In the genomic region with DNA sequence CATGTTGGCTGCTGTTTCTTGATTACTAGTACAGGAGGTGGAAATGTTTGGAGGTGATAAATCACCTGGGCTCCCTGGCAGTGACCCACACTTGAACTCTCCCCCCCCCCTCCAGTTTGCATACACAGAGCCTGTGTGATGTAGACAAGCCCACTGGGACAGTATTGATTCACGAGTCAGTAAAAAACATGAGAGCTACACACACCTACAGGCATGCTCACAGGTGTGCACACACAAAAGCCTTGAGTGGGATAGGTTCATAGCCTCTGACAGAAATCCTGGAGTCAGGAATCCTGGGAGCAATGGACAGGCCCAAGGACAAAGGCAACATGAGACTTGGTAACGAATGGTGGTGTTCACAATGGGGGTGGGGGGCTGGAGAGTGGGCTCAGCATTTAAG, we compare ENCODE assay signal across 11 mouse cellular contexts. TPM values are rescaled to one million over a fixed set of nuclear protein-coding genes. Genes with fewer than 3 reads are reported as not detected.
DNase-seq lines count a peak whose midpoint lies in the region; ATAC-seq and TF ChIP-seq lines count a peak whose summit lies in the region.
"Had no signal": no experiment of that assay in that cellular context is flagged by ENCODE, and none has a peak within 500 bp of the region (broad histone marks: within the 10 kb centered on the region; RNA-seq: fewer than 3 reads in every experiment).

No protein-coding gene starts in this region.

- WGBS in hindbrain, embryonic 12.5 days, result 64% methylated on average over 2 of the region's 2 CpGs
- 62% methylated on average over 2 of the region's 2 CpGs for WGBS in hindbrain, embryonic 13.5 days
- 36% methylated on average over 2 of the region's 2 CpGs for WGBS in lung, embryonic 16.5 days
- 53% methylated on average over 2 of the region's 2 CpGs for WGBS in lung, adult 2 months
- 30% methylated on average over 2 of the region's 2 CpGs for WGBS in stomach, postnatal 0 days

- TF ChIP-seq EP300 in stomach, postnatal 0 days (optimal IDR thresholded peaks at IDR 0.05), result no peak

- H3K36me3 ChIP-seq in hindbrain, embryonic 12.5 days, result peaks cover 4% of the 10 kb centered on the region; the same call in 1 of the 2 replicates
- H3K36me3 ChIP-seq in hindbrain, embryonic 13.5 days, result no peaks in the 10 kb centered on the region
- H3K36me3 ChIP-seq in lung, embryonic 16.5 days (ENCODE audit: control insufficient read depth, insufficient read depth, low read length), result no peaks in the 10 kb centered on the region
- no peaks in the 10 kb centered on the region for H3K36me3 ChIP-seq in stomach, postnatal 0 days (ENCODE audit: control insufficient read depth, insufficient read depth, low read length)
- H3K36me3 ChIP-seq: forebrain, embryonic 15.5 days; hindbrain, embryonic 15.5 days; liver, embryonic 15.5 days had no signal

- no peak for DNase-seq in lung, adult 2 months
- peak; percentile 43 for DNase-seq in stomach, postnatal 0 days (ENCODE audit: low spot score)
- DNase-seq in layer of hippocampus, postnatal 36 days, result no peak
- DNase-seq: cerebellum, postnatal 14 days had no signal

- H3K4me3 ChIP-seq in hindbrain, embryonic 12.5 days, result no peak overlapping the region
- no peak overlapping the region for H3K4me3 ChIP-seq in hindbrain, embryonic 13.5 days
- H3K4me3 ChIP-seq in lung, embryonic 16.5 days (ENCODE audit: low read length), result no peak overlapping the region
- no peak overlapping the region for H3K4me3 ChIP-seq in lung, adult 2 months (replicated peaks; ENCODE audit: extremely low read depth, low read depth, low read length)
- no peak overlapping the region for H3K4me3 ChIP-seq in embryonic fibroblast, embryonic 13.5 days (ENCODE audit: insufficient read depth, low read length)
- H3K4me3 ChIP-seq in stomach, postnatal 0 days (ENCODE audit: low read depth, low read length), result no peak overlapping the region
- H3K4me3 ChIP-seq: forebrain, embryonic 15.5 days; hindbrain, embryonic 15.5 days; liver, embryonic 15.5 days had no signal

- no peak overlapping the region for H3K27ac ChIP-seq in hindbrain, embryonic 12.5 days
- no peak overlapping the region for H3K27ac ChIP-seq in hindbrain, embryonic 13.5 days
- peak overlapping the region; percentile 91 for H3K27ac ChIP-seq in lung, embryonic 16.5 days (ENCODE audit: low read length)
- H3K27ac ChIP-seq in embryonic fibroblast, embryonic 13.5 days (ENCODE audit: insufficient read depth, low read length), result peak overlapping the region; percentile 50
- H3K27ac ChIP-seq in stomach, postnatal 0 days (replicated peaks), result peak overlapping the region; percentile 72
- H3K27ac ChIP-seq: forebrain, embryonic 15.5 days; hindbrain, embryonic 15.5 days; liver, embryonic 15.5 days had no signal

- TF ChIP-seq POLR2A in lung, adult 2 months (IDR thresholded peaks at IDR 0.05; ENCODE audit: borderline replicate concordance, extremely low read depth, low read depth, low read length), result no peak
- TF ChIP-seq POLR2A in embryonic fibroblast, embryonic 13.5 days (IDR thresholded peaks at IDR 0.05; ENCODE audit: low read depth, low read length), result no peak

- no peak overlapping the region for H3K9ac ChIP-seq in hindbrain, embryonic 12.5 days
- H3K9ac ChIP-seq in hindbrain, embryonic 13.5 days, result no peak overlapping the region
- peak overlapping the region; percentile 3; the same call in 1 of the 2 replicates for H3K9ac ChIP-seq in lung, embryonic 16.5 days (ENCODE audit: low read length)
- H3K9ac ChIP-seq in stomach, postnatal 0 days (ENCODE audit: low read length), result no peak overlapping the region
- H3K9ac ChIP-seq: forebrain, embryonic 15.5 days; hindbrain, embryonic 15.5 days; liver, embryonic 15.5 days had no signal

- H3K27me3 ChIP-seq in hindbrain, embryonic 12.5 days, result no peaks in the 10 kb centered on the region
- no peaks in the 10 kb centered on the region for H3K27me3 ChIP-seq in hindbrain, embryonic 13.5 days
- H3K27me3 ChIP-seq in lung, embryonic 16.5 days (ENCODE audit: control insufficient read depth, insufficient read depth, low read depth, low read length), result no peaks in the 10 kb centered on the region
- H3K27me3 ChIP-seq in stomach, postnatal 0 days (ENCODE audit: control insufficient read depth, insufficient read depth, low read length), result no peaks in the 10 kb centered on the region
- H3K27me3 ChIP-seq: forebrain, embryonic 15.5 days; hindbrain, embryonic 15.5 days; liver, embryonic 15.5 days had no signal

- H3K4me2 ChIP-seq in hindbrain, embryonic 12.5 days (replicated peaks), result no peak overlapping the region
- no peak overlapping the region for H3K4me2 ChIP-seq in hindbrain, embryonic 13.5 days
- peak overlapping the region; percentile 21; the same call in 1 of the 2 replicates for H3K4me2 ChIP-seq in lung, embryonic 16.5 days (ENCODE audit: low read depth, low read length)
- H3K4me2 ChIP-seq in stomach, postnatal 0 days (replicated peaks; ENCODE audit: low read depth), result no peak overlapping the region
- H3K4me2 ChIP-seq: forebrain, embryonic 15.5 days; hindbrain, embryonic 15.5 days; liver, embryonic 15.5 days had no signal

- no peaks in the 10 kb centered on the region for H3K9me3 ChIP-seq in hindbrain, embryonic 12.5 days (replicated peaks)
- H3K9me3 ChIP-seq in hindbrain, embryonic 13.5 days, result no peaks in the 10 kb centered on the region
- no peaks in the 10 kb centered on the region for H3K9me3 ChIP-seq in lung, embryonic 16.5 days (ENCODE audit: control insufficient read depth, low read length)
- no peaks in the 10 kb centered on the region for H3K9me3 ChIP-seq in stomach, postnatal 0 days (ENCODE audit: control insufficient read depth, low read length)
- H3K9me3 ChIP-seq: forebrain, embryonic 15.5 days; hindbrain, embryonic 15.5 days; liver, embryonic 15.5 days had no signal

- ATAC-seq in hindbrain, embryonic 12.5 days (ENCODE audit: low FRiP score), result 0 out of 2 replicates have a peak, but pooled peaks have one; percentile 27
- no peak for ATAC-seq in hindbrain, embryonic 13.5 days (ENCODE audit: low FRiP score)
- no peak for ATAC-seq in lung, embryonic 16.5 days (ENCODE audit: low read depth)
- ATAC-seq in stomach, postnatal 0 days (ENCODE audit: low FRiP score, low TSS enrichment), result peak; percentile 72
- ATAC-seq: forebrain, embryonic 15.5 days had no signal

- peaks cover 40% of the 10 kb centered on the region for H3K4me1 ChIP-seq in hindbrain, embryonic 12.5 days
- H3K4me1 ChIP-seq in hindbrain, embryonic 13.5 days (replicated peaks), result peaks cover 50% of the 10 kb centered on the region
- H3K4me1 ChIP-seq in lung, embryonic 16.5 days (replicated peaks; ENCODE audit: control insufficient read depth, insufficient read depth, low read length), result peaks cover 53% of the 10 kb centered on the region
- peaks cover 11% of the 10 kb centered on the region for H3K4me1 ChIP-seq in lung, adult 2 months (ENCODE audit: control insufficient read depth, insufficient read depth, low read length)
- peaks cover 24% of the 10 kb centered on the region for H3K4me1 ChIP-seq in embryonic fibroblast, embryonic 13.5 days (ENCODE audit: control insufficient read depth, insufficient read depth, low read length)
- H3K4me1 ChIP-seq in stomach, postnatal 0 days (replicated peaks; ENCODE audit: control insufficient read depth, insufficient read depth), result 0 out of 2 replicates have a peak, but pooled peaks cover 10% of the 10 kb centered on the region

- TF ChIP-seq CTCF in lung, adult 2 months (IDR thresholded peaks at IDR 0.05; ENCODE audit: insufficient read depth, low read length), result no peak
- no peak for TF ChIP-seq CTCF in embryonic fibroblast, embryonic 13.5 days (IDR thresholded peaks at IDR 0.05; ENCODE audit: borderline replicate concordance, insufficient read depth, low read length)
- TF ChIP-seq CTCF in stomach, postnatal 0 days (IDR thresholded peaks at IDR 0.05; ENCODE audit: low read depth), result no peak

RNA-seq across cellular contexts. Expression of a gene that starts 17.1 kb away (rescaled TPM):
- polyA plus RNA-seq in hindbrain, embryonic 12.5 days (2016; fragmentation: Nextera tagmentation; extraction: Ambion mirVana), result 80.9 and 81.9 TPM in 2 replicates
- 39.9 and 40.7 TPM in 2 replicates for polyA plus RNA-seq in hindbrain, embryonic 13.5 days (2015; fragmentation: Nextera tagmentation; extraction: Ambion mirVana)
- 141 and 143 TPM in 2 replicates for polyA plus RNA-seq in lung, embryonic 16.5 days (2015; fragmentation: Nextera tagmentation; extraction: Ambion mirVana)
- 52.6 and 57.3 TPM in 2 replicates for polyA plus RNA-seq in lung, adult 2 months (2012; rRNA removed)
- polyA plus RNA-seq in embryonic fibroblast, embryonic 13.5 days (2011; ENCODE audit: insufficient read length, low read depth, missing spikeins), result 145 and 172 TPM in 2 replicates
- polyA plus RNA-seq in stomach, postnatal 0 days (2015; fragmentation: Nextera tagmentation; extraction: Ambion mirVana), result 29.4 and 32.1 TPM in 2 replicates
- total RNA-seq in layer of hippocampus, postnatal 36 days (2021), result 1 to 10 TPM; 8.5 to 9.6 TPM

RNA-seq across cellular contexts. Expression of a gene that starts 33.6 kb away (rescaled TPM):
- 37.8 and 40.0 TPM in 2 replicates for polyA plus RNA-seq in hindbrain, embryonic 12.5 days (2016; fragmentation: Nextera tagmentation; extraction: Ambion mirVana)
- 45.1 and 45.9 TPM in 2 replicates for polyA plus RNA-seq in hindbrain, embryonic 13.5 days (2015; fragmentation: Nextera tagmentation; extraction: Ambion mirVana)
- 27.6 and 30.8 TPM in 2 replicates for polyA plus RNA-seq in lung, embryonic 16.5 days (2015; fragmentation: Nextera tagmentation; extraction: Ambion mirVana)
- 22.6 and 24.1 TPM in 2 replicates for polyA plus RNA-seq in lung, adult 2 months (2012; rRNA removed)
- polyA plus RNA-seq in embryonic fibroblast, embryonic 13.5 days (2011; ENCODE audit: insufficient read length, low read depth, missing spikeins), result 6.5 and 7.2 TPM in 2 replicates
- 34.5 and 34.8 TPM in 2 replicates for polyA plus RNA-seq in stomach, postnatal 0 days (2015; fragmentation: Nextera tagmentation; extraction: Ambion mirVana)
- total RNA-seq in layer of hippocampus, postnatal 36 days (2021), result 10 to 100 TPM; 19.0 to 19.7 TPM

RNA-seq across cellular contexts. Expression of a gene that starts 33.8 kb away (rescaled TPM):
- 79.7 and 88.2 TPM in 2 replicates for polyA plus RNA-seq in hindbrain, embryonic 12.5 days (2016; fragmentation: Nextera tagmentation; extraction: Ambion mirVana)
- polyA plus RNA-seq in hindbrain, embryonic 13.5 days (2015; fragmentation: Nextera tagmentation; extraction: Ambion mirVana), result 73.5 and 75.6 TPM in 2 replicates
- 93.0 and 97.4 TPM in 2 replicates for polyA plus RNA-seq in lung, embryonic 16.5 days (2015; fragmentation: Nextera tagmentation; extraction: Ambion mirVana)
- 52.1 and 61.5 TPM in 2 replicates for polyA plus RNA-seq in lung, adult 2 months (2012; rRNA removed)
- polyA plus RNA-seq in embryonic fibroblast, embryonic 13.5 days (2011; ENCODE audit: insufficient read length, low read depth, missing spikeins), result 33.5 and 45.2 TPM in 2 replicates
- 96.4 and 98.8 TPM in 2 replicates for polyA plus RNA-seq in stomach, postnatal 0 days (2015; fragmentation: Nextera tagmentation; extraction: Ambion mirVana)
- 10 to 100 TPM; 45.3 to 50.7 TPM for total RNA-seq in layer of hippocampus, postnatal 36 days (2021)

RNA-seq across cellular contexts. Expression of a gene that starts 37.9 kb away (rescaled TPM):
- 52.1 and 53.0 TPM in 2 replicates for polyA plus RNA-seq in hindbrain, embryonic 12.5 days (2016; fragmentation: Nextera tagmentation; extraction: Ambion mirVana)
- 40.0 and 41.2 TPM in 2 replicates for polyA plus RNA-seq in hindbrain, embryonic 13.5 days (2015; fragmentation: Nextera tagmentation; extraction: Ambion mirVana)
- polyA plus RNA-seq in lung, embryonic 16.5 days (2015; fragmentation: Nextera tagmentation; extraction: Ambion mirVana), result 49.1 and 50.8 TPM in 2 replicates
- 40.1 and 45.7 TPM in 2 replicates for polyA plus RNA-seq in lung, adult 2 months (2012; rRNA removed)
- polyA plus RNA-seq in embryonic fibroblast, embryonic 13.5 days (2011; ENCODE audit: insufficient read length, low read depth, missing spikeins), result 63.6 and 64.4 TPM in 2 replicates
- polyA plus RNA-seq in stomach, postnatal 0 days (2015; fragmentation: Nextera tagmentation; extraction: Ambion mirVana), result 12.9 and 14.0 TPM in 2 replicates
- total RNA-seq in layer of hippocampus, postnatal 36 days (2021), result 10 to 100 TPM; 18.4 to 20.0 TPM

RNA-seq across cellular contexts. Expression of a gene that starts 56.2 kb away (rescaled TPM):
- 5.9 and 8.1 TPM in 2 replicates for polyA plus RNA-seq in hindbrain, embryonic 12.5 days (2016; fragmentation: Nextera tagmentation; extraction: Ambion mirVana)
- 4.6 and 4.8 TPM in 2 replicates for polyA plus RNA-seq in hindbrain, embryonic 13.5 days (2015; fragmentation: Nextera tagmentation; extraction: Ambion mirVana)
- 6.1 and 6.5 TPM in 2 replicates for polyA plus RNA-seq in lung, embryonic 16.5 days (2015; fragmentation: Nextera tagmentation; extraction: Ambion mirVana)
- 162 and 190 TPM in 2 replicates for polyA plus RNA-seq in lung, adult 2 months (2012; rRNA removed)
- polyA plus RNA-seq in embryonic fibroblast, embryonic 13.5 days (2011; ENCODE audit: insufficient read length, low read depth, missing spikeins), result 50.9 and 61.2 TPM in 2 replicates
- 3.7 and 4.3 TPM in 2 replicates for polyA plus RNA-seq in stomach, postnatal 0 days (2015; fragmentation: Nextera tagmentation; extraction: Ambion mirVana)
- total RNA-seq in layer of hippocampus, postnatal 36 days (2021), result 10 to 100 TPM; 82.3 to 83.6 TPM

Comparison
In these comparisons a context has a peak if more than half of its experiments do, and no peak if none do; other contexts are left out.
1. ATAC-seq: peak in hindbrain, embryonic 12.5 days (single experiment) and stomach, postnatal 0 days (single experiment); none in hindbrain, embryonic 13.5 days (single experiment) and lung, embryonic 16.5 days (single experiment).
2. H3K27ac ChIP-seq: peak in lung, embryonic 16.5 days (single experiment), embryonic fibroblast, embryonic 13.5 days (single experiment) and stomach, postnatal 0 days (single experiment); none in hindbrain, embryonic 12.5 days (single experiment) and hindbrain, embryonic 13.5 days (single experiment).